Mouse (Mus musculus) midbrain, embryonic 14.5 days (tissue): ENCODE measurements around the gene Ftl1. TPM values are rescaled to one million over a fixed set of nuclear protein-coding genes. Genes with fewer than 3 reads are reported as not detected.

Experiments
- ATAC-seq: fragments of 200-750 bp; cut with Nextera tagmentation; 2 replicates; pipeline ENCODE4 v1.8.0; 2017; ENCODE audit warnings: moderate number of reproducible peaks, moderate library complexity; ENCODE audit not compliant: low FRiP score, low TSS enrichment
- DNase-seq: peaks from one replicate; pipeline ENCODE4 v3.0.0-alpha.2; 2015
- H3K27ac ChIP-seq: fragments of 300-500 bp; sonication (generic); replicated peaks from 2 replicates; pipeline ENCODE4 v1.5.1; 2014; ENCODE audit warnings: mild to moderate bottlenecking, low read depth, low read length, moderate library complexity
- H3K27me3 ChIP-seq: fragments of 300-500 bp; sonication (generic); 2 replicates; pipeline ENCODE4 v1.6.1; 2014; ENCODE audit warnings: low read length, control low read depth, mixed read lengths; ENCODE audit not compliant: control insufficient read depth, insufficient read depth
- H3K36me3 ChIP-seq: fragments of 300-500 bp; sonication (generic); 2 replicates; pipeline ENCODE4 v1.6.1; 2014; ENCODE audit warnings: low read length, control low read depth; ENCODE audit not compliant: control insufficient read depth, insufficient read depth
- H3K4me1 ChIP-seq: fragments of 300-500 bp; sonication (generic); 2 replicates; pipeline ENCODE4 v1.6.1; 2014; ENCODE audit warnings: mild to moderate bottlenecking, antibody characterized with exemption, low read length, control low read depth; ENCODE audit not compliant: control insufficient read depth, insufficient read depth
- H3K4me2 ChIP-seq: fragments of 300-500 bp; sonication (generic); 2 replicates; pipeline ENCODE4 v1.6.1; 2014; ENCODE audit warnings: mild to moderate bottlenecking, low read length, moderate library complexity
- H3K4me3 ChIP-seq: fragments of 300-500 bp; sonication (generic); replicated peaks from 2 replicates; pipeline ENCODE4 v1.5.1; 2014; ENCODE audit warnings: low read depth, low read length
- H3K9ac ChIP-seq: fragments of 300-500 bp; sonication (generic); replicated peaks from 2 replicates; pipeline ENCODE4 v1.6.1; 2014; ENCODE audit warnings: mild to moderate bottlenecking, low read length, moderate library complexity
- H3K9me3 ChIP-seq: fragments of 300-500 bp; sonication (generic); 2 replicates; pipeline ENCODE4 v1.6.1; 2016; ENCODE audit warnings: low read length, control low read depth, mixed read lengths; ENCODE audit not compliant: control insufficient read depth
- WGBS: fragments of 180-500 bp; shearing (Covaris S2); extraction: QIAGEN DNeasy Blood & Tissue Kit; methylation state at CpG from one replicate; pipeline ENCODE4 v1.1.7; 2014; 5-methylcytosine and 5-hydroxymethylcytosine counted together
- polyA plus RNA-seq: library from polyadenylated mRNA; unstranded; fragments of >200 nt; fragmentation: Nextera tagmentation; extraction: Ambion mirVana; gene quantifications from 2 replicates; pipeline ENCODE4 v1.2.1, GENCODE M21; 2014

The Ftl1 gene
- polyA plus RNA-seq, 1 experiment from 2014 or later: 5,898 TPM

DNA sequence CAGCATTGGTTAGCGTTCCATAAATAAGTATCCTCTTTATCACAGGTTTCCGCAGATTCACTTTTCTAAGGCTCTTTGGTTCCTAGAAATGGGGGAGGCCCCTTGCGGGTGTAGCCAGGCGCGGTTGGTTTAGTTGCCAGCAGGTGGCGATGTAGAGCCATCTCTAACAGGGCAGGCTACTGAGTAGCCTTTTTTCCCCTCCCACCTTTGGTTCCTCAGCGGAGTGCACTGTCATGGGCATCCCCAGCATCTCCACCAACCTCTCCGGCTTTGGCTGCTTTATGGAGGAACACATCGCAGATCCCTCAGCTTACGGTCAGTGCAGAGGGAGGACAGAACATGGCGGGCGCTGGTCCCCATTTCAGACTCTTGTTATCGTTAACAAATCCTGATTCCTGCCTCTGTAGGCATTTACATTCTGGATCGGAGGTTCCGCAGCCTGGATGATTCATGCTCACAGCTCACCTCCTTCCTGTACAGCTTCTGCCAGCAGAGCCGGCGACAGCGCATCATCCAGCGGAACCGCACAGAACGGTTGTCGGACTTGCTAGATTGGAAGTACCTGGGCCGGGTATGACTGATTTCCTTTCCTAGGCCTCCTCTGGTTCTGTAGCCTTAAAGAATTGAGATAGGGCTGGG, 8.2 kb downstream of the Ftl1 start:
- DNase-seq (peak; percentile 90), ATAC-seq (peak; percentile 55; the same call in 1 of the 2 replicates)
- H3K4me3 ChIP-seq: no peak overlapping the region
- 0 out of 2 replicates have a peak overlapping the region, but pooled peaks have one; percentile 17 for H3K9ac ChIP-seq
- peaks cover 53% of the 10 kb centered on the region for H3K36me3 ChIP-seq
- WGBS: 53% methylated on average over 23 of the region's 23 CpGs
- no peaks in the 10 kb centered on the region for H3K4me1 ChIP-seq
- H3K27me3 ChIP-seq: no peaks in the 10 kb centered on the region
- no peak overlapping the region; the same call in 1 of the 2 replicates for H3K4me2 ChIP-seq
- no peak overlapping the region for H3K27ac ChIP-seq
- H3K9me3 ChIP-seq: no peaks in the 10 kb centered on the region

DNA sequence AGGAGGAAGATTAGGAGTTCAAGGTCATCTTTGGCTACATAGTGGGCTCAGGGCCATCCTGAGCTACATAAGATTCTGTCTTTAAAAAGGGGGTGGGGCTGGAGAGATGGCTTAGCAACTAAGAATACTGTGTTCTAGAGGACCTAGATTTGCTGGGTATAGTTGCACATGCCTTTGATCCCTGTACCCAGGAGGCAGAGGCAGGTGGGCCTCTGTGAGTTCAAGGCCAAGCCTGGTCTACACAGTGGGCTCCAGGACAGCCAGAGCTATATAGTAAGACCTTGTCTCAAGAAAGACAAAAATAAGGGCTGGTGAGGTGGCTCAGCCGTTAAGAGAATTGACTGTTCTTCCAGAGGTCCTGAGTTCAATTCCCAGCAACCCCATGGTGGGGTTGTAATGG, 9.7 kb downstream of the Ftl1 start:
- Histone ChIP-seq H3K9me3 (no peaks in the 10 kb centered on the region), H3K4me1 (no peaks in the 10 kb centered on the region), H3K4me3 (no peak overlapping the region), H3K4me2 (no peak overlapping the region), H3K36me3 (peaks cover 51% of the 10 kb centered on the region), H3K27me3 (no peaks in the 10 kb centered on the region), H3K27ac (no peak overlapping the region), H3K9ac (no peak overlapping the region)
- no peak for DNase-seq
- ATAC-seq: no peak
- 95% methylated on average over 1 of the region's 1 CpGs for WGBS

- Histone ChIP-seq H3K9me3 (no peaks in the 10 kb centered on the region), H3K9ac (no peak overlapping the region), H3K4me3 (no peak overlapping the region), H3K4me2 (no peak overlapping the region), H3K27me3 (no peaks in the 10 kb centered on the region), H3K36me3 (peaks cover 53% of the 10 kb centered on the region), H3K4me1 (no peaks in the 10 kb centered on the region), H3K27ac (no peak overlapping the region)
- peak; percentile 61 for DNase-seq
- WGBS: 40% methylated on average over 11 of the region's 11 CpGs
- no peak for ATAC-seq
These were observed 12.2 kb downstream of the Ftl1 start for GRCm38 (mm10) chr7:45447325-45447990.

- H3K4me1 ChIP-seq: no peaks in the 10 kb centered on the region
- DNase-seq: no peak
- H3K27ac ChIP-seq: no peak overlapping the region
- H3K4me3 ChIP-seq: no peak overlapping the region
- H3K9me3 ChIP-seq: no peaks in the 10 kb centered on the region
- ATAC-seq: no peak
- H3K4me2 ChIP-seq: no peak overlapping the region
- H3K27me3 ChIP-seq: no peaks in the 10 kb centered on the region
- H3K9ac ChIP-seq: no peak overlapping the region
- peaks cover 50% of the 10 kb centered on the region for H3K36me3 ChIP-seq
These were observed 13.1 kb downstream of the Ftl1 start for GRCm38 (mm10) chr7:45446589-45446988.

DNA sequence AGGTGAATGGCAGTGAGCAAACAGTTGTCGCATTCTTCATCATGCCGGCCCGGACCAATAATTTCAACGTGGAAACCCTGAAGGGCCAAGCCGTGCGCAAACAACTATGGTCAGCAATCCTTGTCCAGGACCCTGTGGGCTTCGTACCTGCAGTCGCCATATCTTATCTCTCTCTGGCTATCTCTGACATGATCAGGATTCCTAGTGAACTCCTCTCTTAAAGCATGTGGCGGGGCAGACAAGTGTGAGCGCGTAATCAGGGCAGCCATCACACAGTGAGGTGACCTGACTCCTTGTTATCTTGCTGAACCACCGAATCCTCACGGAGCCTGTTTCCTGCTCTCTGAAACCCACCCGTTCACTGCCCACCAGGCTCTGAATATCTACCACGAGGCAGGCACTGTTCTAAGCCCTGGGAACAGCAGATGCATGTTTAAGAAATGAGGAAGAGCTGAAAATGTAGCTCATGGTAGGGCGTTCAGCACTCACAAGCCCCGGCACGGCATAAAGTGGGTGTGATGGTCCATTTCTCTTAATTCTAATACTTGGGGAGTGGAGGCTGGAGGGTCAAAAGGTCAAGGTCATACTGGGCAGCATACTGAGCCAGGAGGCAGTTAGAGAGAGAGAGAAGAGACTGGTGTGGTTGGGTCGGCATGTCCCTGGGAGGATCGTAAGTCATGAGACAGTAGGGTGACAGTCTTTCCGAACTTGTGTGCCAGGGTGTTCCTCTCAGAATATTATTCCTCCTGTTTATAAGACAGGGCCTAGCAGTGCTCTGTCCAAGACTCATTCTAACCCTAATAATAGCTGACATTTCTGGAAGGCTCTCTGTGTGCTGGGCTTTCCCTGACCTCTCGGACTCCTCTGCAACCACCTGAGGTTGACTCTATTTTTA, 15.9 kb downstream of the Ftl1 start:
- ATAC-seq (no peak), DNase-seq (no peak)
- Histone ChIP-seq H3K4me2 (no peak overlapping the region), H3K27me3 (no peaks in the 10 kb centered on the region), H3K9ac (no peak overlapping the region), H3K4me3 (no peak overlapping the region), H3K9me3 (no peaks in the 10 kb centered on the region), H3K4me1 (no peaks in the 10 kb centered on the region), H3K36me3 (peaks cover 51% of the 10 kb centered on the region), H3K27ac (no peak overlapping the region)
- WGBS: 92% methylated on average over 22 of the region's 22 CpGs

GRCm38 (mm10) chr7:45437521-45438276, 22.0 kb downstream of the Ftl1 start, which contains the start of gene Ruvbl2:
Ruvbl2 (minus strand) TSS chr7:45438096.
- peaks cover 28% of the 10 kb centered on the region for H3K4me1 ChIP-seq
- peak within 1 kb of the TSS; percentile 4; the same call in 1 of the 2 replicates for H3K4me2 ChIP-seq
- ATAC-seq (no peak), DNase-seq (no peak)
- H3K27ac ChIP-seq: no peak within 1 kb of the TSS
- H3K9me3 ChIP-seq: no peaks in the 10 kb centered on the region
- no peaks in the 10 kb centered on the region for H3K27me3 ChIP-seq
- no peak within 1 kb of the TSS for H3K9ac ChIP-seq
- 24% methylated on average over 19 of the region's 19 CpGs for WGBS
- peaks cover 14% of the 10 kb centered on the region for H3K36me3 ChIP-seq
- H3K4me3 ChIP-seq: no peak within 1 kb of the TSS

GRCm38 (mm10) chr7:45437046-45437445, 22.6 kb downstream of the Ftl1 start:
- Histone ChIP-seq H3K27ac (no peak overlapping the region), H3K9me3 (no peaks in the 10 kb centered on the region), H3K27me3 (no peaks in the 10 kb centered on the region), H3K4me1 (peaks cover 30% of the 10 kb centered on the region), H3K4me2 (no peak overlapping the region), H3K9ac (no peak overlapping the region), H3K4me3 (no peak overlapping the region), H3K36me3 (peaks cover 11% of the 10 kb centered on the region)
- no peak for ATAC-seq
- WGBS: 40% methylated on average over 6 of the region's 6 CpGs
- DNase-seq: no peak

DNA sequence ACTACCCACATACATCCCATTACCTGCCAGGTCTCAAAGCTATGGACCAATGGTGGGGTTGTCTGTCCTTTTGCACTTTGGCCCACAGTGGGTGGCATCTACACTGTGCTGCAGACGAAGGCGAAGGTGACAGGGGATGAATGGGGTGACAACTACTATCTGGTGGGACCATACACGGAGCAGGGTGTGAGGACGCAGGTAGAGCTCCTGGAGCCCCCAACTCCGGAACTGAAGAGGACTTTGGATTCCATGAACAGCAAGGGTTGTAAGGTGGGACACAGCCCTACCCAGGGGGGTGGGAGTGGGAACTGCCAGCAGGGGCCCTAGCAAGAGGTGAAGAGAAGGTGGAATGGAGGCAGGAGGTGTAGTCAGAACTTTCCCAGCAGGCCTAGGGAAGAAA, 23.2 kb downstream of the Ftl1 start:
- 94% methylated on average over 5 of the region's 5 CpGs for WGBS
- no peak overlapping the region for H3K4me2 ChIP-seq
- peaks cover 30% of the 10 kb centered on the region for H3K4me1 ChIP-seq
- peaks cover 12% of the 10 kb centered on the region for H3K36me3 ChIP-seq
- DNase-seq (no peak), ATAC-seq (no peak)
- no peak overlapping the region for H3K9ac ChIP-seq
- H3K27me3 ChIP-seq: no peaks in the 10 kb centered on the region
- no peak overlapping the region for H3K27ac ChIP-seq
- H3K9me3 ChIP-seq: no peaks in the 10 kb centered on the region
- no peak overlapping the region for H3K4me3 ChIP-seq
